Mouse (Mus musculus) urinary bladder, postnatal 36 days (tissue): ENCODE measurements around the gene Zfp618.

Experiments
- DNase-seq, 2 experiments: peaks; one replicate each; pipeline ENCODE4 v3.0.0; 2022; ENCODE audit warnings: low spot score in 2 of 2, mixed read lengths in 1 of 2

The Zfp618 gene

GRCm38 (mm10) chr4:62965497-62966302 lies at the start of gene Zfp618:
Zfp618 (plus strand) TSS chr4:62965573.
- DNase-seq: no peak

- no peak for DNase-seq
Measured at GRCm38 (mm10) chr4:62917056-62917455, 48.3 kb upstream of the Zfp618 start.

- no peak for DNase-seq
Measured at GRCm38 (mm10) chr4:62933798-62934197, 31.6 kb upstream of the Zfp618 start.

DNA sequence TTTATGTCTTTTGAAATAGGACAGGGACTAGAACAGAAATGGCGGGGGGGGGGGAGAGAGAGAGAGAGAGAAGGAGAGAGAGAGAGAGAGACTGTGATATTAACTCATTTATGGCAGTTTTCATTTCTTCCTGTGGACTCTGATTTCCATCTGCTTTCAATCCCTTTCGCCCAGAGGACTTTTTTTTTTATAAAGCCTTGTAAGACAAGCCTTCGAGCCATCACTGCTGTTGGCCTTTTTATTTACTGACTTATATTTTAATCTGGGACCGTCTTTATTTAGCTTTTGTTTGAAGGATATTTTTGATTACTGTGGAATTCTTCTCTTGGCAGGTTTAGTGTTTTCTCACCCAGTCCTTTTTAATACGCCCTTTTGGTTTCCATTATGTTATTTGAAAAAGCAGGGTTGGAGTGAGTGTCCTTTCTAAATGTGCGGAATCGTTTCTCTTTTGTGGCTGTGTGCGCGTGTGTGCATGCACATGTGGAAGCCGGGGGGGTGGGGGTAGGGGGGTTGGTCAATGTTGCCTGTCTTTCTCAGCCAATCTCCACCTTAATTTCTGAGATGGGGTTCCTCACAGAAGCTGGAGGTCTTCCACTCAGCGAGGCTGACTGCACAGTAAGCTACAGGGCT lies 29.7 kb upstream of the Zfp618 start:
- no peak for DNase-seq

DNA sequence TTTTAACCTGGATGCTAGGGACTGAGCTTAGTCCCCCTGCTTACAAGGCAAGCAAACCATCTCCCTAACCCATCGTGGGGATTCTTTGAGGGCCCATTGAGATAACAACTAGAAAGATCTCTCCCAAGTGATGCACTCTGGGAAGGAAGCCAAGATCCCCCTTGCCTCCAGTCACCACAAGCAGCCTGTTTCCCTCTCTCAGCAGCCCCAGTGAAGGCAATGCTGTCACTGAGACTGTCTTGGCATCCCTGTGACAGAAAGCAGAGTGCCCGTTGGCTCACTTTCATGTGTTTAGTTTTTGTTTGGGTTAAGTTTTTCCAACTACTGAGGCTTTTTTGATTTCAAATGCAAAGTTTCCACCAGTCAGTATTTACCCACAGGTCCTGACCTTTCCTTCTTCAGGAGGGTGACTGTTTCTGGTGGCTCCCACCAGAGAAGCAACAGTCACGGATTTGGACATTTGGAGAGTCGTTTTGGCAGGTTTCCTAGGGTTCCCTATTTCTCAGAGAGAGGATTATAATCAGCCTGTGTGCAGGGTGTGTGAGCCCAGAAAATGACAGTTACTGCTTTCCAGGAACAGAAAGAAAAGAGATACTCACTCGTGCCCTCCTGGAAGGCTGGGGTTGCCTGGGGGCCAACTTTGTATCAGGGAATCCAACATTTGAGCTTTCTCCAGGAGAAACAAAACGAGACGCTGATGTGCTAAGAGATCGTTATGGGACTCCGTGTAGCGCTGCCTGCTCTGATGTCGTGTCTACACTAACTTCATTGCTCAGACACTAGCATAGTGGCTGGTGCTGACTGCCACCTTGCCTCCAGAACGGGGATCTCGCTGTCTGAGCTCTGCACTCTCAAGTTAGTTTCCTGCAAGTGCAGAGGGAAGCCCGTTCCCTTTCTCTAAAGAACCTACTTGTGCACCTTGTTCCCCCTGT lies 23.1 kb upstream of the Zfp618 start:
- no peak for DNase-seq

- no peak for DNase-seq
Measured at GRCm38 (mm10) chr4:62944326-62944879, 21.0 kb upstream of the Zfp618 start.

GRCm38 (mm10) chr4:62963806-62964205 lies 1.6 kb upstream of the Zfp618 start:
- no peak for DNase-seq

DNA sequence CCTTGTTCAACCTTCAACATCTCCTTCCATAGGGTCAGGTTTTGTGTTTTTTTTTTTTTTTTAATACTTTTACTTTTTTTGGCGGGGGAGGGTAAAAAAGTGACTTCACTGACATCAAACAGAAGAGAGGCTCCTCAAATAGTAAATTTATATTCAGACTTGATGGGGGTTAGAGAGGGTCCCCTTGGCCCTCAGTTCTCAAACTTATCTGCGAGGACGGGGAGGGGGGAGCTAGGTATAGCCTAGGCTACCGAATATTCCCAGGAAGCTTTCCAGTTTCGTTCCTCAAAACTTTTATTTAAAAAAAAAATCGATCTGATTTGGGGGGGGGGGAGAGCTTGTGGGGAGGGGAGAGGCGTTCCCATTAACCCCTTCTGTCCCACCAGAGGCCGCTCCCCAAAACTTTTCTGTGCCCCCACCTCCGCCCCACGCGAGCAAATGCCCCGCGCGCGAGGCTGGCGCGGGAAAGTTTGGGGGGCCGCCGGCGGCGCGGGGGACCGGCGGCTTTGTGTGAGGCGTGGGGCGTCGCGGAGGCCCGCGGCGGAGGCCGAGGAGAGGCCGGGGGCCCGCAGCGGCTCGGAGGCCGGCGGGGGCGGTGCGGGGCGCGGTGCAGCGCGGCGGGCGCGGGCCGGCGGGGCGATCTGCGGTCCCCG lies 403 bp upstream of the Zfp618 start:
- no peak for DNase-seq

GRCm38 (mm10) chr4:62969526-62969925 lies 4.2 kb downstream of the Zfp618 start:
- no peak for DNase-seq

GRCm38 (mm10) chr4:62971991-62972390 lies 6.6 kb downstream of the Zfp618 start:
- no peak for DNase-seq

DNA sequence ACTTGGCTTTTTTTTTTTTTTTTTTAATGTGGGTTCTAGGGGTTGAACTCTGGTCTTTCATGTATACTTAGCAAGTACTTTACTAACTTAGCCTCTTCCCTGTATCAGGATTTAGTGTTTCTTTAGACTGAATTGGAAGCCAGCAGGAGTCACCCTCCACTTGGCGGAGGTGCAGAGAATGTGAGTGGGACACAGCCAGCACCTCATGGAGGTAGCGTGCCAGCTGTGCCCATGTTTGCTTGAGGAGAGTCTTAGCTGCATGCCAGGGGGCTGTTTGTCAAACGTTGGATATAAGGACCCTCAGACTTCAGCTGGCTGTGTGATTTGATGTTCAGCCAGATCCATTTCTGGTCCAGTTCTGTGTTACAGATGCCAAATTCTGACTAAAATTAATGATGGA lies 7.7 kb downstream of the Zfp618 start:
- DNase-seq: no peak

DNA sequence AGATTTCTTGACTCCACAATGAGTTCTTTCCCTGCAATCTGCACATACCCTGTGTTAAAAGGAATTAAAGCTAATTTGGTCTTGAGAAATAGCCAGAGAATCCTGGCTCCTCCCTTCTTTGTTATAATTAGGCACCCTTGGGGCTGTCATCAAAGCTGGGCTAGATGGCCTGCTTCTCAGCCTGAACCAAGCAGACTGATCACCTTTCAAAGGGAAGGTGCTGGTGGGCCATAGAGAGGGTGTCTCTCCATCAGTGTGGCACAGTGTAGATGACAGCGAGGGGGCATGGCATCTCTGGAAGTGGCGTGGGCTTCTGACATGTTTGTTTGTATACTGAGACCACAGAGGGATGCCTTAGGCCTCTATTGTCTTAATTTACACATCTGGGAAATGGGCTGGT lies 9.5 kb downstream of the Zfp618 start:
- no peak for DNase-seq

GRCm38 (mm10) chr4:62975541-62975940 lies 10.2 kb downstream of the Zfp618 start:
- DNase-seq: no peak

- DNase-seq: no peak
Measured at GRCm38 (mm10) chr4:62977454-62977853, 12.1 kb downstream of the Zfp618 start.

DNA sequence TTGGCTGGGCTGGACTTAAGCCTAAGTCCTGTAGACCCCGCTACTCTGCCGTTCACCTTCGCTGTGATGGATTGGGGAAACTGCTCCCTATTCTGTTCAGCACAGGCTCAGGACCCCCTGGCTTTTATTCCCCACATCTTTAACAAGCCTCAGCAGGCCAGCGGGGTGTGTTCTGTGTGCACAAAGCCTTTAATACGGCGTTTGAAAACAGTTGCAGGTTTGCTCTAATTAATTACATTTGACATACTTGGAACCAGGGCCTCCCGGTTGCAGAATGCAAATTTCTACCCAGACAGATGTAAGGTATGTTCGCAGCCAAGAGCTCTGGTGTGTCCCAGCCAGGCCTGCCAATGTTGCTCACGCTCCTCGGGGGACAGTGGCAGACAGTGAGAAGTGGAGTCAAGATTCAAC lies 13.1 kb downstream of the Zfp618 start:
- no peak for DNase-seq

- no peak for DNase-seq
Measured at GRCm38 (mm10) chr4:62981572-62981971, 16.2 kb downstream of the Zfp618 start.

GRCm38 (mm10) chr4:62983556-62983955 lies 18.2 kb downstream of the Zfp618 start:
- DNase-seq: no peak

GRCm38 (mm10) chr4:62991336-62991735 lies 26.0 kb downstream of the Zfp618 start:
- DNase-seq: no peak

- DNase-seq: no peak
Measured at GRCm38 (mm10) chr4:62993190-62993589, 27.8 kb downstream of the Zfp618 start.

DNA sequence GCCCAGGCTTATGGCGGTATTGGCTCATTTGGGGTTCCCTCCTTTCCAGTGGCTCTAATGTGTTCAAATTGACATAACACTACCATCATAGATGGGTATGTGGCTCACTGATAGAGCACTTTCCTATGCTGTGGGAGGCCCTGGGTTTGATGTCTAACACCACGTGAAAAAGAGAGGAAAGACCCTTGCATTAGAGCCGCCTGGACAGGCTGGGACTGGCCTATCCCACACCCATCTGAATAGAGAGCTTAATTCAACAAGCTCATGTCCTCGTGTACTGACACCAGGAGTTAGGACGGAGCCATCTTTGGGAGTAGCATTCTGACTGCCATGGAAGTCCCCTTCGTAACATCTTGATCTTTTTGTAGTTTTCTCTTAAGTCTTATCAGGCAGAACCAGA lies 32.2 kb downstream of the Zfp618 start:
- DNase-seq: no peak

- DNase-seq: no peak
Measured at GRCm38 (mm10) chr4:62998431-62998835, 33.1 kb downstream of the Zfp618 start.
